Mouse (Mus musculus) C2C12 (cell line): ENCODE measurements around the gene Cisd3. TPM values are rescaled to one million over a fixed set of nuclear protein-coding genes. Genes with fewer than 3 reads are reported as not detected.
"Not testable (repeated sequence)": the region's sequence is repeated elsewhere in the genome, so short reads cannot be mapped to it uniquely, and the experiment has no call there.

ENCODE experiments used
- H3K27me3 ChIP-seq: one replicate; pipeline ENCODE4 v1.6.1; 2011; ENCODE audit not compliant: control insufficient read depth, insufficient read depth, insufficient read length
- H3K36me3 ChIP-seq: one replicate; pipeline ENCODE4 v1.6.1; 2011; ENCODE audit not compliant: control insufficient read depth, insufficient read depth
- H3K4me3 ChIP-seq: one replicate; pipeline ENCODE4 v1.5.1; 2011; ENCODE audit warnings: mild to moderate bottlenecking, control low read depth; ENCODE audit not compliant: poor library complexity, insufficient read depth, severe bottlenecking
- H3K79me2 ChIP-seq: one replicate; pipeline ENCODE4 v1.6.1; 2011; ENCODE audit not compliant: control insufficient read depth, insufficient read depth
- H3K79me3 ChIP-seq: one replicate; pipeline ENCODE4 v1.6.1; 2011; ENCODE audit warnings: low read depth, control low read depth
- H3ac ChIP-seq: one replicate; pipeline ENCODE3; 2011; ENCODE audit warnings: low read depth; ENCODE audit not compliant: control insufficient read depth, insufficient read length
- CEBPB ChIP-seq: IDR thresholded peaks from one replicate; pipeline ENCODE4 v1.6.1; 2011; ENCODE audit warnings: low read depth, mild to moderate bottlenecking, control low read depth, moderate library complexity
- CTCF ChIP-seq: IDR thresholded peaks from one replicate; pipeline ENCODE4 v1.5.1; 2011; ENCODE audit not compliant: control insufficient read depth, insufficient read depth, insufficient read length
- FOSL1 ChIP-seq: IDR thresholded peaks from one replicate; pipeline ENCODE4 v1.8.0; 2011; ENCODE audit warnings: mild to moderate bottlenecking, low read length; ENCODE audit not compliant: poor library complexity, insufficient read depth, severe bottlenecking
- MAX ChIP-seq: IDR thresholded peaks from one replicate; pipeline ENCODE4 v1.6.1; 2011; ENCODE audit warnings: mild to moderate bottlenecking, control low read depth
- MYOD1 ChIP-seq: IDR thresholded peaks from one replicate; pipeline ENCODE4 v1.6.1; 2011; ENCODE audit warnings: low read depth; ENCODE audit not compliant: control insufficient read depth, insufficient read length
- MYOG ChIP-seq: IDR thresholded peaks from one replicate; pipeline ENCODE4 v1.6.1; 2011; ENCODE audit not compliant: control insufficient read depth, insufficient read length; ENCODE audit errors: extremely low read depth
- USF1 ChIP-seq: IDR thresholded peaks from one replicate; pipeline ENCODE4 v1.6.1; 2011; ENCODE audit warnings: low read depth, mild to moderate bottlenecking, control low read depth, moderate library complexity
- long read RNA-seq, 2 experiments: library from polyadenylated mRNA; unstranded; transcript quantifications; one replicate each; pipeline ENCODE4 v2.0.0; 2019 to 2020
- polyA plus RNA-seq: library from polyadenylated mRNA; unstranded; fragments of >200 nt; fragmentation: generic; extraction: Trizol; gene quantifications from one replicate; pipeline ENCODE4 v1.2.1, GENCODE M21; 2012; ENCODE audit warnings: missing spikeins

Cisd3 gene
- polyA plus RNA-seq = 110 TPM
- long read RNA-seq, experiment 1, transcript Cisd3-201 (3 exons, 737 nt) = major isoform, 50 of 56 reads
- long read RNA-seq, experiment 1, partial matches to known transcripts = 1 of 56 reads
- long read RNA-seq, experiment 1, other reads (novel, unspliced or antisense) = 3 of 56 reads
- long read RNA-seq, experiment 2, transcript Cisd3-201 (3 exons, 737 nt) = major isoform, 10 of 10 reads
- long read RNA-seq, experiment 2, partial matches to known transcripts = 0 of 10 reads
- long read RNA-seq, experiment 2, other reads (novel, unspliced or antisense) = 0 of 10 reads

GRCm38 (mm10) chr11:97685613-97686321, at the start of gene Cisd3:
Cisd3 (plus strand) TSS chr11:97685826.
- Histone ChIP-seq H3K27me3 (no peaks in the 10 kb centered on the region), H3K36me3 (peaks cover 39% of the 10 kb centered on the region), H3K4me3 (peak within 1 kb of the TSS; percentile 45), H3K79me3 (peaks cover 11% of the 10 kb centered on the region), H3ac (peak within 1 kb of the TSS; percentile 88), H3K79me2 (peaks cover 32% of the 10 kb centered on the region)
- no peak for TF ChIP-seq CTCF
- no peak for TF ChIP-seq FOSL1
- peak; percentile 74 for TF ChIP-seq MAX
- TF ChIP-seq MYOG = no peak

DNA sequence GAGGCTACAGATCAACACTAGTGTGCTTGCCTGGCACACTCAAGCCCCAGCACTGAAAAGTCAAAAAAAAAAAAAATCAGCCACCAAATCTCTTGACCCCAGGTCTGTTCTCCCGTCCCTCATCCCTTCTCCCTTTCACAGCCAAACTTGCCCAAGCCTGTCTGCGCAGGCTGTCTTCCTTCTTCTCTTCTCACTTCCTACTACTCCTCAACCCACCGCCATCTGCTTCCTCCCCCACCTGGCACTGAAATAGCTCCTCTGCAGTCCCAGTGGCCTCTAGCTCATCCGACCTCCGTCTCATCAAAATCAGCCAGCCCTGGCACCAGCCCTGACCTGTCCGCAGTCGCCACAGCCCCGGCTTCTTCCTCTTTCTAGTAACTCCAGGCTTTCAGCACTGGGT, 44.0 kb upstream of the Cisd3 start:
- Histone ChIP-seq H3K79me2 (no peaks in the 10 kb centered on the region), H3K27me3 (no peaks in the 10 kb centered on the region), H3K36me3 (no peaks in the 10 kb centered on the region), H3ac (no peak overlapping the region), H3K4me3 (no peak overlapping the region), H3K79me3 (no peaks in the 10 kb centered on the region)
- TF ChIP-seq CTCF (no peak), USF1 (no peak), MYOG (no peak), MYOD1 (no peak), MAX (no peak), CEBPB (no peak)

DNA sequence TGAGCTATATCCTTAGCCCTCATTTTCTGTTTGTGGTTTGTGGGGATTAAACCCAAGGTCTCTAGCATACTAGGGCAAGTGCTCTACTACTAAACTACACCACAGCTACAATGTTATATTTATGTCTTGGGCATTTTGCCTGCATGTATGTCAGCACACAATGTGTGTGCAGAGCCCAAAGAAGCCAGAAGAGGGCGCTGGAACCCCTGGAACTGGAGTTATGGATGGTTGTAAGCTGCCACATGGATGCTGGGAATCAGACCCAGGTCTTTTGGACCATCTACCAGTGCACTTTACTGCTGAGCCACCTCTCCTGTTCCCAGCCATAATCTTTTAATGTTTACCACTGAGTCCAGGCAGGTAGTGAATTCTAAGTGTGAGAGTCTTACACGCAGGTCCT, 42.9 kb upstream of the Cisd3 start:
- TF ChIP-seq MYOD1 = no peak
- TF ChIP-seq MYOG = no peak
- no peak for TF ChIP-seq FOSL1
- no peak for TF ChIP-seq CTCF
- no peak for TF ChIP-seq MAX
- no peak for TF ChIP-seq USF1
- no peak for TF ChIP-seq CEBPB
- no peak overlapping the region for H3K4me3 ChIP-seq

DNA sequence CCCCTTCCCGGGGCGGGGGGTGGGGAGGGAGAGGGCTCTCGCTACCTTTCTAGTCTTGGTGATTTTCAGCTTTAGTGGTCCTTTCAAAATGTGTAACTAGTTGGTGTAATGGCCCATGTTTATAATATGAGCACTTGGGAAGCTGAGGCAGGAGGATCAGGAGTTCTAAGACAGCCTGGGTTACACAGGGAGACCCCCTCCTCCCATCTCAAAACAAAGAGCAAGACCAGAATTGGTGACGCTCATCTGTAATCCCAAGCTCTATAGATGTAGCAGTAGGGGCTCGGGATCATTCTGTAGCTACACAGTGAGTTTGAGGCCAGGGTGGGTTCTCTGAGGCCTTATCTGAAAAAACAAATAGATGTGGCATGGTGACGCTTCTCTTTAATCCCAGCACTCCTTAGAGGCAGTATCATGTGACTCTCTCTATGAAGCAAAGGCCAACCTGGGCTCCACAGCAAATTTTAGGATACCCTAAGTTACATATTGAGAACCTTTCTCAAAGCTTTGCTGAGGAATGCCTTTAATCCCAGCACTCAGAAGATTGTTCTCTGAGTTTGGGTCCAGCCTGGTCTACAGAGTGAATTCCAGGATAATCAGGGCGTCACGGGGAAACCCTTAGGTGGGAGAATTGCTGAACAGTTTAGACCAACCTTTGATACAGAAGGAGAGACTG, 42.1 kb upstream of the Cisd3 start:
- no peak for TF ChIP-seq MYOD1
- TF ChIP-seq USF1 = no peak
- no peak for TF ChIP-seq MYOG
- TF ChIP-seq MAX = no peak
- TF ChIP-seq CTCF = no peak
- TF ChIP-seq CEBPB = no peak

More for the DNA sequence above, 42.9 kb upstream of the Cisd3 start:
- no peaks in the 10 kb centered on the region for H3K27me3 ChIP-seq
- no peaks in the 10 kb centered on the region for H3K36me3 ChIP-seq
- H3ac ChIP-seq = no peak overlapping the region
- H3K79me3 ChIP-seq = no peaks in the 10 kb centered on the region
- H3K79me2 ChIP-seq = no peaks in the 10 kb centered on the region

GRCm38 (mm10) chr11:97644834-97645233, 40.8 kb upstream of the Cisd3 start:
- Histone ChIP-seq H3K79me2 (no peaks in the 10 kb centered on the region), H3K27me3 (no peaks in the 10 kb centered on the region)
- TF ChIP-seq MYOG (no peak), CTCF (peak; percentile 31)

More for the DNA sequence above, 42.1 kb upstream of the Cisd3 start:
- no peak overlapping the region for H3K4me3 ChIP-seq
- H3K79me3 ChIP-seq = no peaks in the 10 kb centered on the region
- H3ac ChIP-seq = no peak overlapping the region
- H3K27me3 ChIP-seq = no peaks in the 10 kb centered on the region
- H3K79me2 ChIP-seq = no peaks in the 10 kb centered on the region
- H3K36me3 ChIP-seq = no peaks in the 10 kb centered on the region

GRCm38 (mm10) chr11:97648541-97648940, 37.1 kb upstream of the Cisd3 start:
- not testable (repeated sequence) for H3K36me3 ChIP-seq, H3K79me2 ChIP-seq, H3ac ChIP-seq, H3K79me3 ChIP-seq, H3K4me3 ChIP-seq, H3K27me3 ChIP-seq

More at GRCm38 (mm10) chr11:97644834-97645233, 40.8 kb upstream of the Cisd3 start:
- H3K79me3 ChIP-seq = no peaks in the 10 kb centered on the region
- H3ac ChIP-seq = no peak overlapping the region
- H3K4me3 ChIP-seq = no peak overlapping the region
- no peaks in the 10 kb centered on the region for H3K36me3 ChIP-seq
